Mouse (Mus musculus): ENCODE data around the gene Chmp2a. TPM values are rescaled to one million over a fixed set of nuclear protein-coding genes. Genes with fewer than 3 reads are reported as not detected.

Gene Chmp2a
- total and polyA plus RNA-seq, 2 experiments from 2014 or later = 114 to 198 TPM

GRCm38 (mm10) chr7:12993148-12993547 is 41.5 kb downstream of the Chmp2a start:
- H3K4me2 ChIP-seq (ENCODE audit: low read depth, low read length, poor library complexity, severe bottlenecking) = no peak overlapping the region
- DNase-seq (ENCODE audit: low spot score) = no peak
- H3K4me1 ChIP-seq (ENCODE audit: insufficient read depth, low read length) = no peaks in the 10 kb centered on the region
- H3K36me3 ChIP-seq (ENCODE audit: insufficient read depth, low read length) = no peaks in the 10 kb centered on the region
- no peaks in the 10 kb centered on the region for H3K9me3 ChIP-seq (ENCODE audit: low read length)
- ATAC-seq (ENCODE audit: low FRiP score) = no peak
- H3K27me3 ChIP-seq (ENCODE audit: insufficient read depth, low read length) = no peaks in the 10 kb centered on the region
- no peak overlapping the region for H3K27ac ChIP-seq (ENCODE audit: low read depth, low read length)
- H3K9ac ChIP-seq (replicated peaks; ENCODE audit: low read length, poor library complexity, severe bottlenecking) = no peak overlapping the region
- H3K4me3 ChIP-seq (ENCODE audit: low read depth, low read length) = no peak overlapping the region
- no peak for TF ChIP-seq CTCF (IDR thresholded peaks at IDR 0.05)
- 91% methylated on average over 10 of the region's 10 CpGs for WGBS

GRCm38 (mm10) chr7:12992222-12992621 is 42.4 kb downstream of the Chmp2a start:
- no peak for DNase-seq (ENCODE audit: low spot score)
- Histone ChIP-seq H3K4me1 (ENCODE audit: insufficient read depth, low read length) (no peaks in the 10 kb centered on the region), H3K36me3 (ENCODE audit: insufficient read depth, low read length) (no peaks in the 10 kb centered on the region), H3K27ac (ENCODE audit: low read depth, low read length) (no peak overlapping the region), H3K9ac (replicated peaks; ENCODE audit: low read length, poor library complexity, severe bottlenecking) (no peak overlapping the region), H3K4me3 (ENCODE audit: low read depth, low read length) (no peak overlapping the region), H3K4me2 (ENCODE audit: low read depth, low read length, poor library complexity, severe bottlenecking) (no peak overlapping the region), H3K9me3 (ENCODE audit: low read length) (no peaks in the 10 kb centered on the region), H3K27me3 (ENCODE audit: insufficient read depth, low read length) (no peaks in the 10 kb centered on the region)
- ATAC-seq (ENCODE audit: low FRiP score) = no peak
- 2% methylated on average over 3 of the region's 3 CpGs for WGBS
- peak; percentile 39 for TF ChIP-seq CTCF (IDR thresholded peaks at IDR 0.05)

GRCm38 (mm10) chr7:12987409-12988189 is 47.0 kb downstream of the Chmp2a start:
- no peak overlapping the region for H3K9ac ChIP-seq (replicated peaks; ENCODE audit: low read length, poor library complexity, severe bottlenecking)
- TF ChIP-seq CTCF (IDR thresholded peaks at IDR 0.05) = no peak
- WGBS = 86% methylated on average over 8 of the region's 8 CpGs
- no peaks in the 10 kb centered on the region for H3K27me3 ChIP-seq (ENCODE audit: insufficient read depth, low read length)
- no peak overlapping the region for H3K4me3 ChIP-seq (ENCODE audit: low read depth, low read length)
- H3K27ac ChIP-seq (ENCODE audit: low read depth, low read length) = no peak overlapping the region
- ATAC-seq (ENCODE audit: low FRiP score) (no peak), DNase-seq (ENCODE audit: low spot score) (no peak)
- no peaks in the 10 kb centered on the region for H3K4me1 ChIP-seq (ENCODE audit: insufficient read depth, low read length)
- H3K4me2 ChIP-seq (ENCODE audit: low read depth, low read length, poor library complexity, severe bottlenecking) = no peak overlapping the region
- H3K9me3 ChIP-seq (ENCODE audit: low read length) = no peaks in the 10 kb centered on the region
- H3K36me3 ChIP-seq (ENCODE audit: insufficient read depth, low read length) = no peaks in the 10 kb centered on the region; the same call in 1 of the 2 replicates

GRCm38 (mm10) chr7:12986906-12987305 is 47.7 kb downstream of the Chmp2a start:
- Histone ChIP-seq H3K36me3 (ENCODE audit: insufficient read depth, low read length) (peaks cover 6% of the 10 kb centered on the region), H3K27ac (ENCODE audit: low read depth, low read length) (no peak overlapping the region), H3K9ac (replicated peaks; ENCODE audit: low read length, poor library complexity, severe bottlenecking) (no peak overlapping the region), H3K27me3 (ENCODE audit: insufficient read depth, low read length) (no peaks in the 10 kb centered on the region), H3K4me2 (ENCODE audit: low read depth, low read length, poor library complexity, severe bottlenecking) (no peak overlapping the region), H3K9me3 (ENCODE audit: low read length) (no peaks in the 10 kb centered on the region), H3K4me3 (ENCODE audit: low read depth, low read length) (no peak overlapping the region), H3K4me1 (ENCODE audit: insufficient read depth, low read length) (no peaks in the 10 kb centered on the region)
- ATAC-seq (ENCODE audit: low FRiP score) (no peak), DNase-seq (ENCODE audit: low spot score) (no peak)
- 88% methylated on average over 8 of the region's 8 CpGs for WGBS
- TF ChIP-seq CTCF (IDR thresholded peaks at IDR 0.05) = no peak

GRCm38 (mm10) chr7:12985724-12986123 is 48.9 kb downstream of the Chmp2a start:
- no peak overlapping the region for H3K4me3 ChIP-seq (ENCODE audit: low read depth, low read length)
- no peaks in the 10 kb centered on the region for H3K4me1 ChIP-seq (ENCODE audit: insufficient read depth, low read length)
- TF ChIP-seq CTCF (IDR thresholded peaks at IDR 0.05) = no peak
- H3K4me2 ChIP-seq (ENCODE audit: low read depth, low read length, poor library complexity, severe bottlenecking) = no peak overlapping the region
- no peaks in the 10 kb centered on the region for H3K9me3 ChIP-seq (ENCODE audit: low read length)
- no peaks in the 10 kb centered on the region for H3K27me3 ChIP-seq (ENCODE audit: insufficient read depth, low read length)
- no peak overlapping the region for H3K27ac ChIP-seq (ENCODE audit: low read depth, low read length)
- ATAC-seq (ENCODE audit: low FRiP score) (no peak), DNase-seq (ENCODE audit: low spot score) (no peak)
- 91% methylated on average over 1 of the region's 1 CpGs for WGBS
- peaks cover 11% of the 10 kb centered on the region for H3K36me3 ChIP-seq (ENCODE audit: insufficient read depth, low read length)
- H3K9ac ChIP-seq (replicated peaks; ENCODE audit: low read length, poor library complexity, severe bottlenecking) = no peak overlapping the region

Other genes with a start within 250 kb of the Chmp2a start
- 19.2 and 34.3 TPM in 2 replicates for gene Zscan18, start 231.2 kb downstream of the Chmp2a start, total RNA-seq (2014; rRNA removed)
- gene Zscan18, start 231.2 kb downstream of the Chmp2a start, polyA plus RNA-seq (2015; fragmentation: Nextera tagmentation; extraction: Ambion mirVana) = 25.5 and 27.0 TPM in 2 replicates
- 16.6 and 18.6 TPM in 2 replicates for gene Zfp329, start 215.9 kb downstream of the Chmp2a start, total RNA-seq (2014; rRNA removed)
- 16.1 and 22.3 TPM in 2 replicates for gene Zfp329, start 215.9 kb downstream of the Chmp2a start, polyA plus RNA-seq (2015; fragmentation: Nextera tagmentation; extraction: Ambion mirVana)
- 11.8 and 18.4 TPM in 2 replicates for gene Zfp110, start 200.0 kb downstream of the Chmp2a start, total RNA-seq (2014; rRNA removed)
- gene Zfp110, start 200.0 kb downstream of the Chmp2a start, polyA plus RNA-seq (2015; fragmentation: Nextera tagmentation; extraction: Ambion mirVana) = 18.1 and 19.4 TPM in 2 replicates
- gene Zfp128, start 153.6 kb downstream of the Chmp2a start, total RNA-seq (2014; rRNA removed) = 16.6 and 17.9 TPM in 2 replicates
- gene Zfp128, start 153.6 kb downstream of the Chmp2a start, polyA plus RNA-seq (2015; fragmentation: Nextera tagmentation; extraction: Ambion mirVana) = 2.0 and 3.0 TPM in 2 replicates
- gene Zscan22, start 137.0 kb downstream of the Chmp2a start, total RNA-seq (2014; rRNA removed) = 4.4 and 8.3 TPM in 2 replicates
- 2.6 and 3.7 TPM in 2 replicates for gene Zscan22, start 137.0 kb downstream of the Chmp2a start, polyA plus RNA-seq (2015; fragmentation: Nextera tagmentation; extraction: Ambion mirVana)
- gene Rps5, start 112.5 kb downstream of the Chmp2a start, total RNA-seq (2014; rRNA removed) = 1,185 and 1,542 TPM in 2 replicates
- gene Rps5, start 112.5 kb downstream of the Chmp2a start, polyA plus RNA-seq (2015; fragmentation: Nextera tagmentation; extraction: Ambion mirVana) = 583 and 614 TPM in 2 replicates
- 1.9 and 2.7 TPM in 2 replicates for gene Rnf225, start 107.4 kb downstream of the Chmp2a start, total RNA-seq (2014; rRNA removed)
- gene Rnf225, start 107.4 kb downstream of the Chmp2a start, polyA plus RNA-seq (2015; fragmentation: Nextera tagmentation; extraction: Ambion mirVana) = 1.1 and 1.2 TPM in 2 replicates
- gene Zfp324, start 69.0 kb downstream of the Chmp2a start, total RNA-seq (2014; rRNA removed) = 31.7 and 35.4 TPM in 2 replicates
- 7.7 and 9.0 TPM in 2 replicates for gene Zfp324, start 69.0 kb downstream of the Chmp2a start, polyA plus RNA-seq (2015; fragmentation: Nextera tagmentation; extraction: Ambion mirVana)
- gene Zfp446, start 57.0 kb downstream of the Chmp2a start, total RNA-seq (2014; rRNA removed) = 11.9 and 13.0 TPM in 2 replicates
- 8.2 and 8.9 TPM in 2 replicates for gene Zfp446, start 57.0 kb downstream of the Chmp2a start, polyA plus RNA-seq (2015; fragmentation: Nextera tagmentation; extraction: Ambion mirVana)
- not detected in 2 replicates for gene Slc27a5, start 36.6 kb downstream of the Chmp2a start, total RNA-seq (2014; rRNA removed)
- gene Slc27a5, start 36.6 kb downstream of the Chmp2a start, polyA plus RNA-seq (2015; fragmentation: Nextera tagmentation; extraction: Ambion mirVana) = 0.18 and 0.21 TPM in 2 replicates
- gene Trim28, start 35.7 kb downstream of the Chmp2a start, total RNA-seq (2014; rRNA removed) = 467 and 650 TPM in 2 replicates
- gene Trim28, start 35.7 kb downstream of the Chmp2a start, polyA plus RNA-seq (2015; fragmentation: Nextera tagmentation; extraction: Ambion mirVana) = 187 and 190 TPM in 2 replicates
- gene Zbtb45, start 24.8 kb downstream of the Chmp2a start, total RNA-seq (2014; rRNA removed) = 37.5 and 70.8 TPM in 2 replicates
- 29.0 and 31.8 TPM in 2 replicates for gene Zbtb45, start 24.8 kb downstream of the Chmp2a start, polyA plus RNA-seq (2015; fragmentation: Nextera tagmentation; extraction: Ambion mirVana)
- 359 and 383 TPM in 2 replicates for gene Ube2m, start 3.5 kb upstream of the Chmp2a start, total RNA-seq (2014; rRNA removed)
- gene Ube2m, start 3.5 kb upstream of the Chmp2a start, polyA plus RNA-seq (2015; fragmentation: Nextera tagmentation; extraction: Ambion mirVana) = 146 and 147 TPM in 2 replicates
- 13.2 and 14.4 TPM in 2 replicates for gene Mzf1, start 20.0 kb upstream of the Chmp2a start, total RNA-seq (2014; rRNA removed)
- gene Mzf1, start 20.0 kb upstream of the Chmp2a start, polyA plus RNA-seq (2015; fragmentation: Nextera tagmentation; extraction: Ambion mirVana) = 12.2 TPM in 2 replicates
- 0.33 and 0.85 TPM in 2 replicates for gene Vmn1r85, start 60.4 kb upstream of the Chmp2a start, total RNA-seq (2014; rRNA removed)
- 0.25 and 0.27 TPM in 2 replicates for gene Vmn1r85, start 60.4 kb upstream of the Chmp2a start, polyA plus RNA-seq (2015; fragmentation: Nextera tagmentation; extraction: Ambion mirVana)
- not detected in 2 replicates for gene Vmn1r86, start 85.1 kb upstream of the Chmp2a start, total RNA-seq (2014; rRNA removed)
- not detected in 2 replicates for gene Vmn1r86, start 85.1 kb upstream of the Chmp2a start, polyA plus RNA-seq (2015; fragmentation: Nextera tagmentation; extraction: Ambion mirVana)
- not detected in 2 replicates for gene Vmn1r87, start 105.3 kb upstream of the Chmp2a start, total RNA-seq (2014; rRNA removed)
- not detected in 2 replicates for gene Vmn1r87, start 105.3 kb upstream of the Chmp2a start, polyA plus RNA-seq (2015; fragmentation: Nextera tagmentation; extraction: Ambion mirVana)
- not detected in 2 replicates for gene Vmn1r88, start 124.8 kb upstream of the Chmp2a start, total RNA-seq (2014; rRNA removed)
- 0.01 TPM in 1 of 2 replicates, not detected in the other for gene Vmn1r88, start 124.8 kb upstream of the Chmp2a start, polyA plus RNA-seq (2015; fragmentation: Nextera tagmentation; extraction: Ambion mirVana)
- gene Vmn1r89, start 178.2 kb upstream of the Chmp2a start, total RNA-seq (2014; rRNA removed) = not detected in 2 replicates
- not detected in 2 replicates for gene Vmn1r89, start 178.2 kb upstream of the Chmp2a start, polyA plus RNA-seq (2015; fragmentation: Nextera tagmentation; extraction: Ambion mirVana)
- gene Lig1, start 242.5 kb upstream of the Chmp2a start, total RNA-seq (2014; rRNA removed) = 14.3 and 15.9 TPM in 2 replicates
- gene Lig1, start 242.5 kb upstream of the Chmp2a start, polyA plus RNA-seq (2015; fragmentation: Nextera tagmentation; extraction: Ambion mirVana) = 33.7 and 35.3 TPM in 2 replicates
- 10.9 and 11.5 TPM in 2 replicates for gene Zswim9, start 243.9 kb upstream of the Chmp2a start, total RNA-seq (2014; rRNA removed)
- 6.6 and 8.1 TPM in 2 replicates for gene Zswim9, start 243.9 kb upstream of the Chmp2a start, polyA plus RNA-seq (2015; fragmentation: Nextera tagmentation; extraction: Ambion mirVana)

Measured in midbrain, postnatal 0 days (tissue).